Mouse (Mus musculus): ENCODE data around the gene Zc3h12d.

DNA sequence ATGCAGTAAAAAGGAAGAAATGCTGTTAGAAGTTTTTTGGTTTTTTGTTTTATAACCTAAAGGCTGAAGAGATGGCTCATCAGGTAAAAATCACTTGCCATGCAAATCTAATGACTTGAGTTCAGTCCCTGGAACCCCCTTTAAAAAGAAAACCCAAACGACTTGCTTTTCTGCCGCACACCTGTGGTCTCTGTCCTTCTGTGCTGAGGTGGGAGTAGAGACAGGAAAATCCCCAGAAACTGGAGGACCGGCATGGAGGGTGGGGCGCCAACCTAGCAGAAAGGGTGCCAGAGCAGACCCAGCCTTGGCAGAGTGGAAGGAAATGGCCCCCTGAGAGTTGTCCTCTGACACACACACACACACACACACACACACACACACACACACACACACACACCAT, 13.6 kb upstream of the Zc3h12d start:
- TF ChIP-seq CTCF (IDR thresholded peaks at IDR 0.05; ENCODE audit: low read depth), result no peak
- no peak for TF ChIP-seq EP300 (IDR thresholded peaks at IDR 0.05; ENCODE audit: low read depth)

Measured in liver, postnatal 0 days (tissue).